Mouse (Mus musculus): ENCODE measurements around the gene Gm4216.
"Not testable (repeated sequence)": the region's sequence is repeated elsewhere in the genome, so short reads cannot be mapped to it uniquely, and the experiment has no call there.

Gene Gm4216

GRCm38 (mm10) chr7:23019823-23020222 lies at the start of gene Gm4216:
Gm4216 (minus strand) TSS chr7:23019923.
- DNase-seq (ENCODE audit: low read depth): not testable (repeated sequence)

- not testable (repeated sequence) for DNase-seq (ENCODE audit: low read depth)
Measured at GRCm38 (mm10) chr7:23067356-23067755, 47.6 kb upstream of the Gm4216 start, which contains the start of gene Gm8720. Gm8720 (minus strand) TSS chr7:23067456.

GRCm38 (mm10) chr7:23055240-23055639 lies 35.5 kb upstream of the Gm4216 start, which contains the start of gene Vmn1r163:
Vmn1r163 (plus strand) TSS chr7:23055540.
- DNase-seq (ENCODE audit: low read depth): not testable (repeated sequence)

DNA sequence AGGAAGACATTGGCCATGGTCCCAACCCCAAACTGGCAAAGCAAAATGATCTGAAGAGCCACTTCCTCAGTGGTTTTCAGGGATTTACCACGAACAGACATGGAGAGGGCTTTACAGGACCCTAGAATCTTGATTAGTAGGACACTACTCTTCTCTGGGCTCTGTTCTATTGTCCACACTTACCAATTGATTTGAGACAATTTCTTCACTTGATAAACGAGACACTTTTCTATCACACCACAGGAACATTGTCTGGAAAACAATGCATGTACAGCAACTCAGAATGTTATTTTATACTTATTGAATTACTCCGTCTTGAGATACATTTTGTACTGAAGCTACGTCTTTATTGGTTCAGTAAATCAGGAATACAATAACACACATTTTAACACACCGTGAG lies 35.1 kb downstream of the Gm4216 start, which contains the start of gene Gm4214:
Gm4214 (minus strand) TSS at position 101 of the 400 bp plus-strand sequence.
- DNase-seq (ENCODE audit: low read depth): not testable (repeated sequence)
